Mouse (Mus musculus): Measurements from ENCODE around the gene Llgl1. TPM values are rescaled to one million over a fixed set of nuclear protein-coding genes. Genes with fewer than 3 reads are reported as not detected.

Llgl1 gene
- 10 to 100 TPM; 13.8 to 15.8 TPM for total RNA-seq (2023)

DNA sequence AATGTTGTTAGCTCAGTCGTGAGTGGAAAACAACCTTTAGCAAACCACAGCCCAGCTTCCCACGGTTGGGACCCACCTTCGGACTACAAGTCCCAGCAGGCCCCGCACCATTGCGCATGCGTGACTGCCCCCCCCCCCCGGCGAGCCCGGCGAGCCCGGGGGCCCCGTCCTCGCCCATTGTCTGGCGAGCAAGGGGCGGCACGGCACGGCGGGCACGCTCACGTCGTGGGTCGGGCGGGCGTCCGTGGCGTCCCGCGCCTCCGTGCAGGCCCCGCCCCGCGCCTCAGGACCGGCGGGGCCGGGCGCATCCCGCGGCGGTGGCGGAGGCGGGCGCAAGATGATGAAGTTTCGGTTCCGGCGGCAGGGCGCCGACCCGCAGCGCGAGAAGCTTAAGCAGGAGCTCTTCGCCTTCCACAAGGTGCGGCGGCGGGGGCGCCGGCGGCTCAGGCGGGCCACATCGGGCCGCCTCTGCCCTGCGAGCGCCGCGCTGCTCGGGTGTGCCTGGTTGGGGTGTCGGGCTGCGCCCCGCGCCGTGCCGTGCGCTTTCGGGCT lies at the start of gene Llgl1:
Gene Llgl1 (plus strand): TSS at position 200 of the 552 bp plus-strand sequence.

DNA sequence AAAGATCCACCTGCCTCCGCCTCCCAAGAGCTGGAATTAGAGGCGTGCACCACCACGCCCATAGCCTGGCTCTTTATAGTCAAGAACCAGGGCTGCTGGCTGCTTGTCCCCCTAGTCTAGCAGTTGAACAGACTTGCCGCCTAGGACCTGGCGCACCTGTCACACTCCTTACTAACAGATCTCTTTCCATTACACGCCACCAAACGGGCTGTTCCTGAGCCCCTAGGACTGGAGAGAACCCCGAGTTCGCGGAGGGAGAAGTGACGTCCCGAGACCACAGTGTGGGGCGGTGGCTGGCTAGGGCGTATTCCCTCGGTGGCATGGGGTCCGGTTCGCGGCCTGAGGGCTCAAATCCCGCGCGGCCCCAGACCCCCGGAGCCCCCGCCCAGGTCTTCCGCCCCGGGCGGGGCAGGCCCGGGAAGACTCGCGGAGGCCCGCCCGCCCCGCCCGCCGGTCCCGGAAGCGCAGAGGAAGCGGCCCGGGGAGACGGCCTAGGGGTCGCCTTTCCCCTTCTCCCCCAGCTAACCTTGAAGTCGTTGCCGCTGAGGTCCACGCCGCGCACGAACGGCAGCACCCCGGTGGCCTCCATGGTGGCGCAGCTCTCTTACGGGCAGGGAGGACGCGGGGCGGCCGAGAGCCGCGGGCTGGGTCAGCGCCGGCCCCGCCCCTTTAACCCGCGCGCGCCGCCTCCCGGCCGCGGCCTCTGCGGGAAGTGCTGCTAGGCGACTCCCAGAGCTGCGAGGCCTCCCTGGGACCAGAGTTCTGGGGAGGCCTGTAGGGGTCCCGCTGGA lies 27.3 kb downstream of the Llgl1 start, which contains the start of gene Flii:
Gene Flii (minus strand): TSS at position 663 of the 791 bp plus-strand sequence.

DNA sequence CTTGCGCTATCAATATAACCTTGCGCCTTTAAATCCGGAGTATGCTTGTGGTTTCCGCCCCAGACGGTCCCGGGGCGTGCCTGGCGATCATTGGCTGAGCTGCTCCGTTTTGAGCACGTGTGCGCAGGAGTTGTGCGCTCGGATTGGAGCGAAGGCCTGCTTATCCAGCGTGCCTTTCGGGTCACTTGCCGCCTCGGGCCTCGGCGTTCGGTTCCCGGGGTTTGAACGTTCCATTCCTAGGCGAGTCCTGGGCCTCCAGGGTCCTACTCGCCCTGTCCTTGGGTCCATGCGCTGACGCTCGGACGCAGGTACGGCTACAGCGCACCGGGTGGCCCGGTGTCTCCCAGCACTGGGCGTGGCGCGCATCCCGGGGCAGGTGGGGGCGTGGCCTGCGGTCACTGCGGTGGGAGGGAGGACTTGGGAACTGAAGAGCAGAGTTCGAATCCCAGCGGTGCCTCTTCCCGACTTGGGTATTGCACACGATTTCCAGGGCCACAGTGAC lies 28.8 kb downstream of the Llgl1 start, which contains the start of gene Mief2:
Gene Mief2 (plus strand): TSS at position 139 of the 502 bp plus-strand sequence.

Other genes starting within 250 kb of the Llgl1 start
- gene Drg2, start 245.1 kb upstream of the Llgl1 start, total RNA-seq (2023), result 10 to 100 TPM; 20.7 to 27.0 TPM
- gene Myo15, start 230.4 kb upstream of the Llgl1 start, total RNA-seq (2023), result under 1 TPM; 0.33 to 0.35 TPM
- 10 to 100 TPM; 36.0 to 39.2 TPM for gene Alkbh5, start 163.3 kb upstream of the Llgl1 start, total RNA-seq (2023)
- 100 to 1,000 TPM; 257 to 259 TPM for gene Flii, start 27.5 kb downstream of the Llgl1 start, total RNA-seq (2023)
- gene Mief2, start 28.7 kb downstream of the Llgl1 start, total RNA-seq (2023), result 1 to 10 TPM; 8.8 to 9.9 TPM
- 10 to 100 TPM; 12.4 to 14.5 TPM for gene Top3a, start 77.6 kb downstream of the Llgl1 start, total RNA-seq (2023)
- 10 to 100 TPM; 36.1 to 39.5 TPM for gene Smcr8, start 77.8 kb downstream of the Llgl1 start, total RNA-seq (2023)
- 10 to 100 TPM in 1 of 2 experiments, 1 to 10 TPM in 1; 7.0 to 10.1 TPM for gene Shmt1, start 112.0 kb downstream of the Llgl1 start, total RNA-seq (2023)
- 1 to 10 TPM; 6.0 to 7.5 TPM for gene Dhrs7b, start 130.9 kb downstream of the Llgl1 start, total RNA-seq (2023)
- gene Tmem11, start 179.5 kb downstream of the Llgl1 start, total RNA-seq (2023), result 10 to 100 TPM; 11.5 to 17.0 TPM
- gene Natd1, start 215.0 kb downstream of the Llgl1 start, total RNA-seq (2023), result 1 to 10 TPM; 7.9 to 8.7 TPM
- gene Map2k3, start 232.3 kb downstream of the Llgl1 start, total RNA-seq (2023), result 10 to 100 TPM; 85.5 to 99.7 TPM